Mouse (Mus musculus): ENCODE data around the gene Rabgap1l.

DNA sequence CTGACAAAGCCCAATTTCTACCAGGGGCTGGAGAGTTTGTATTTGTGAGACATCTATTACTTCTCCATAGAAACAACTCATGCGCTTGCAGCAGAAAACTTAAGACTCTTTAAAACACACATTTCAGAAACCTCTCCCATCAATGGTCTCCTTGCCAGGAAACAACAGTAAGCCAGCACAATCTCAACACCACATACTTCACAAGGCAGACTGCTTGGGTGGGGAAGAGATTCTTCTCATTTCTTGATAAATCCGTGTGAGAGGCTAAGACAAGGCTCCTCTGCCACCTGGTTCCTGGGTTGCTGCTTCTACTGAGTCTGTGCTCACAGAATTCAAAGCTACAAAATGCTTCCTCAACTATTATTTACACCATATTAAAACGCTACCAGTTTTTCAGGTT lies 543.2 kb downstream of the Rabgap1l start:
- TF ChIP-seq CTCF (conservative IDR thresholded peaks at IDR 0.05; ENCODE audit: insufficient read depth, insufficient read length, low read depth, low read length): no peak
- TF ChIP-seq POLR2A (IDR thresholded peaks at IDR 0.05; ENCODE audit: low read depth, low read length): no peak
